Mouse (Mus musculus) testis, adult 2 months (tissue): ENCODE measurements around the gene Fbxl13.

Source experiments
- CTCF ChIP-seq: fragments of 200-500 bp; IDR thresholded peaks from 2 replicates; pipeline ENCODE4 v1.5.1; 2012; ENCODE audit warnings: low read depth, mild to moderate bottlenecking, inconsistent platforms, low read length, moderate library complexity; ENCODE audit not compliant: control insufficient read depth, insufficient read depth, insufficient replicate concordance
- POLR2A ChIP-seq: fragments of 200-500 bp; IDR thresholded peaks from 2 replicates; pipeline ENCODE4 v1.6.1; 2012; ENCODE audit warnings: low read depth, mild to moderate bottlenecking, inconsistent platforms, low read length, moderate library complexity; ENCODE audit not compliant: control insufficient read depth

DNA sequence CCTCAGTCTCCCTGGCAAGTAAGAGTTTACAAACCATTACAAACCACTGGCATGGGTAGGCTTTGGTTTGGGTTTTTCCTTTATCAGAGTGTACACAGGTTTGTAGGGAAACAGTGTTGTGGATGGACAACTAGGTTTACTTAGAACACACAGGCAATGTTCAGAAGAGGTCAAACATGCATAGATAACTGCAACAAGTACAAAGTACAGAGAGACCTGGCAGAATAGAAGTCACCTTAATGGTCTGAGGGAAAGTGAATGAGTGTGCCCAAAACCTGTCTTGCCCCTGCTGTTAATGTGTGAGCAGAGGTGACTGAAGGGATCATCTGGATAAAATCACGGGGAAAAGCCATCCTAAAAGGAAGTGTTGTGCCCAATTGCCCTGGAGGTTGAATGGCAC, 1.8 kb downstream of the Fbxl13 start:
- TF ChIP-seq CTCF (no peak), POLR2A (no peak)
